Mouse (Mus musculus) natural killer cell, adult 2 months (primary cell): ENCODE data around the gene Lrrtm3.

Source experiments
- DNase-seq, 2 experiments: peaks; one replicate each; pipeline ENCODE4 v3.0.0; 2022; ENCODE audit warnings: low spot score in 2 of 2

Gene Lrrtm3

GRCm38 (mm10) chr10:63899891-63900290, 190.2 kb downstream of the Lrrtm3 start:
- DNase-seq = no peak

- DNase-seq = no peak
These were observed 195.5 kb downstream of the Lrrtm3 start for GRCm38 (mm10) chr10:63894612-63895011.

- no peak for DNase-seq
These were observed 203.5 kb downstream of the Lrrtm3 start for GRCm38 (mm10) chr10:63886449-63887088.

DNA sequence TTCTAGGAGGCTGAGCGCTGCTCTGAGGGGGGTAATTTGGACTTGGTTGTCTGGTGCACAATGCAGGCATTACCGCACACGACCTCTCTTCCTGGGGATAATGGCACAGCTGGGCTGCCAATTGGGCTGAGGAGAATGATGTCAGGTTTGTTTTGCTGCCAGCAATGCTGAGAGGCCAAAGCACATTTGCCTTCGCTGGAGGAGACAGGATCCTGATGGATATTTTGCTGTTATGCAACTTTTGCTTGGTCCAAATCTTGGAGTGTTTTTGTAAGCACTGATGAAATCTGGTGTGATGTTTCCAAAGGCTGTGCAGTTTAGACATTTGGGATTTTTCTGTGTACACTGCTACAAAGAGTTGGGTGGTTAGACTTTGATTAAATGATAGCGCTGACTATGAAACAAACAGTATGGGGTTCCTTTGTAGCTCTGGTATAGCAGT, 209.6 kb downstream of the Lrrtm3 start:
- DNase-seq = no peak
